Mouse (Mus musculus): Measurements from ENCODE around the gene Skp2. TPM values are rescaled to one million over a fixed set of nuclear protein-coding genes. Genes with fewer than 3 reads are reported as not detected.

Skp2 gene
- polyA plus RNA-seq, 1 experiment from 2014 or later: 121 TPM

DNA sequence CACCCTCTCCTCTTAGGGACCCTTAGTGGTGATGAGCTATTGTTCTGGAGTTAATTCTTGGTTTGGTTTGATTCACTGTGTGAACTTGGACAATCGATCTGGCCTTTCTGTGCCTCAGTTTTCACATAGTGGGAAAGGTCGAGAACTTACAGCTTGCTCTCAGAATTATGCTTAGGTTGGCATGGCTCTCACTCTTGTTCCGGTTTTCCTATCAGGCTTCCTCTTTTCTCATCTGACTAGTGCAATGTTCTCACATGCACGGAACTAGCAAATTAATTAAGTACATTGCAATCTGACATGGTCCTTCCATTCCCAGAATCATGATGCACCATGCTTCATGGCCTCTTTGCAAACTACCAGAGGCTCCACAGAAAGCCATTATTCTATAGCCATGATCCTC, 32.2 kb downstream of the Skp2 start:
- ATAC-seq (ENCODE audit: low FRiP score) (no peak), DNase-seq (ENCODE audit: low spot score, missing footprints) (no peak)
- WGBS: 91% methylated on average over 4 of the region's 4 CpGs
- Histone ChIP-seq H3K27ac (ENCODE audit: low read depth, low read length) (no peak overlapping the region), H3K9me3 (ENCODE audit: control insufficient read depth, low read length) (no peaks in the 10 kb centered on the region), H3K9ac (ENCODE audit: low read length) (no peak overlapping the region), H3K4me3 (ENCODE audit: low read depth, low read length) (no peak overlapping the region), H3K36me3 (ENCODE audit: control insufficient read depth, insufficient read depth, low read length) (peaks cover 20% of the 10 kb centered on the region), H3K4me1 (ENCODE audit: control insufficient read depth, insufficient read depth, low read length) (no peaks in the 10 kb centered on the region), H3K4me2 (no peak overlapping the region), H3K27me3 (ENCODE audit: control insufficient read depth, insufficient read depth, low read length) (no peaks in the 10 kb centered on the region)

DNA sequence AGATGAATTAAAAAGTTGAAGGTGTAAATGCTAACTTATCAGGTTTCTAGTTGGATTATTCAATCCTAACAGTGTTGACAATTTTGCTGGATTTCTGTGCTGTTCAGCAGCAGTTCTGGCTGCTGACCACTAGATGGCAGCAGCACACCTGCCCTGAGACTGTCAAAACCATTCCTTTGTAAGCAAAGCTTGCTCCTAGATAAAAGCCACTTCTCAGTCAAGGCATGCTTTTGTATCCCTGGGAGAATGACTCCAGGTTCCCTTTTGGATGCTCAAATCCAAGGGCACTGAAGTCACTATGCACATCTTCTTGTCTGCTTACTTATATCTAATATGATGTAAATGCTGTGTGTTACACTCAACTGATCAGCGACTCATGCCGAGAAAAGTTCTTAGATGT, 35.1 kb downstream of the Skp2 start:
- 94% methylated on average over 2 of the region's 2 CpGs for WGBS
- no peak overlapping the region for H3K27ac ChIP-seq (ENCODE audit: low read depth, low read length)
- no peaks in the 10 kb centered on the region for H3K9me3 ChIP-seq (ENCODE audit: control insufficient read depth, low read length)
- no peak overlapping the region for H3K9ac ChIP-seq (ENCODE audit: low read length)
- no peaks in the 10 kb centered on the region for H3K4me1 ChIP-seq (ENCODE audit: control insufficient read depth, insufficient read depth, low read length)
- ATAC-seq (ENCODE audit: low FRiP score): peak; percentile 64; the same call in 1 of the 2 replicates
- peaks cover 22% of the 10 kb centered on the region for H3K36me3 ChIP-seq (ENCODE audit: control insufficient read depth, insufficient read depth, low read length)
- peak; percentile 92 for DNase-seq (ENCODE audit: low spot score, missing footprints)
- H3K4me3 ChIP-seq (ENCODE audit: low read depth, low read length): no peak overlapping the region
- H3K4me2 ChIP-seq: no peak overlapping the region
- H3K27me3 ChIP-seq (ENCODE audit: control insufficient read depth, insufficient read depth, low read length): no peaks in the 10 kb centered on the region

DNA sequence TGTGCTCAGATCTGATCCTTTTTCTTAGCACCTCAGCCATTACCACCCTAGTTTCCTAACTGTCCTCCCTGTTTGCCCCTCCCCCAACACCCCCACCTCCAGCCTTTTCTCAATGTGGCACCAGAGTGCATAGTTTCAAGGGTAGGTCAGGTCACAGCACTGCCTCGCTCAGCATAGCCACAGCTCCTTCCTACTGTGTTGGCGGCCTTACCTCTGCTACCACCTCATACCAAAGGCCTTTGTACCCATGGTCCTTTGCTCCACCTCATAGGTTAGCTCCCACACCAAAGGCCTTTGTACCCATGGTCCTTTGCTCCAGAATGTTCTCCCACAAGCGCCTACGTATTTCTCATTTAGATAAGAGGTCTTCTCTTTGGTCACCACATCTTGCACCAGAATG, 36.4 kb downstream of the Skp2 start:
- DNase-seq (ENCODE audit: low spot score, missing footprints) (no peak), ATAC-seq (ENCODE audit: low FRiP score) (0 out of 2 replicates have a peak, but pooled peaks have one; percentile 30)
- H3K9ac ChIP-seq (ENCODE audit: low read length): no peak overlapping the region
- no peak overlapping the region for H3K27ac ChIP-seq (ENCODE audit: low read depth, low read length)
- no peaks in the 10 kb centered on the region for H3K4me1 ChIP-seq (ENCODE audit: control insufficient read depth, insufficient read depth, low read length)
- H3K9me3 ChIP-seq (ENCODE audit: control insufficient read depth, low read length): no peaks in the 10 kb centered on the region
- H3K4me2 ChIP-seq: no peak overlapping the region
- no peak overlapping the region for H3K4me3 ChIP-seq (ENCODE audit: low read depth, low read length)
- 94% methylated on average over 4 of the region's 4 CpGs for WGBS
- H3K27me3 ChIP-seq (ENCODE audit: control insufficient read depth, insufficient read depth, low read length): no peaks in the 10 kb centered on the region
- H3K36me3 ChIP-seq (ENCODE audit: control insufficient read depth, insufficient read depth, low read length): peaks cover 23% of the 10 kb centered on the region

DNA sequence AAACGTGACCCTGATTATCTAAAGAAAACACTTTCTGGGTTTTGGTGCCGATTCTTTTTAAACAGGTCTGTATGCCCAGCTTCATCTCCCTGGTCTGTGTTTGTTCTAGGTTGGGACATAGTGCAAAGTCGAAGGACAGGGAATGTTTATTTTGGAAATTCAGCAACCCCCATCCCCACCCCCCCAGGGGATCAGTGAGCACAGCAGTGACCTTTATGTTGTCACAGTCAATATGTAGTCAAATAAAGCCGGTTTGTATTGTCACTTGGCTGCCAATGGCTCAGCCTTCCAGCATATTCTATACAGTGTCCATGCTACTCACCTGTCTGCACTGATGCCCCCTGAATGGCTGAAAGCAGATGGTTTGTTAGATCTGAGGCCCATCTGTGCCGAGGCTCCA, 40.6 kb downstream of the Skp2 start:
- Histone ChIP-seq H3K9ac (ENCODE audit: low read length) (no peak overlapping the region), H3K4me2 (no peak overlapping the region), H3K9me3 (ENCODE audit: control insufficient read depth, low read length) (no peaks in the 10 kb centered on the region), H3K27me3 (ENCODE audit: control insufficient read depth, insufficient read depth, low read length) (no peaks in the 10 kb centered on the region), H3K27ac (ENCODE audit: low read depth, low read length) (no peak overlapping the region), H3K36me3 (ENCODE audit: control insufficient read depth, insufficient read depth, low read length) (peaks cover 12% of the 10 kb centered on the region), H3K4me3 (ENCODE audit: low read depth, low read length) (no peak overlapping the region), H3K4me1 (ENCODE audit: control insufficient read depth, insufficient read depth, low read length) (no peaks in the 10 kb centered on the region)
- WGBS: 77% methylated on average over 5 of the region's 5 CpGs
- ATAC-seq (ENCODE audit: low FRiP score): peak; percentile 33; the same call in 1 of the 2 replicates
- DNase-seq (ENCODE audit: low spot score, missing footprints): no peak

DNA sequence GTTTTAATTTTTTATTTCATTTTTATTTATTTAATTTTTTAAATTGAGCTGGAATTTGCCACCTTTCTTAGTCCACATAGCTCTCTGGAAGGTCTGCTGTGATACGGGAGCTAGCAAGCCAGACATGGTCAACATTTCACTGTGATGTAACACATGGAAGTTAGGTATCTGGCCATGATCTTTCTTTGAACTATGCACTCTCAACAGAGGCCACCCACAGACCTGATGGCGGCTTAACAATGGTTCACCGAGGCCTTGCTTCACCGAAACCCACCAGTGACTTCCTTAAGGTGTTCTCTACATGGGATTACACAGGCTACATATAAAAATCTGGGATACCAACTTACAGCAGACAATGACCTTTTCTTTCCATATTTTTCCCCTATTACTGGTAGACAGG, 41.1 kb downstream of the Skp2 start:
- WGBS: 82% methylated on average over 4 of the region's 4 CpGs
- Histone ChIP-seq H3K27ac (ENCODE audit: low read depth, low read length) (no peak overlapping the region), H3K9me3 (ENCODE audit: control insufficient read depth, low read length) (no peaks in the 10 kb centered on the region), H3K36me3 (ENCODE audit: control insufficient read depth, insufficient read depth, low read length) (peaks cover 12% of the 10 kb centered on the region), H3K4me1 (ENCODE audit: control insufficient read depth, insufficient read depth, low read length) (no peaks in the 10 kb centered on the region), H3K4me2 (no peak overlapping the region), H3K27me3 (ENCODE audit: control insufficient read depth, insufficient read depth, low read length) (no peaks in the 10 kb centered on the region), H3K9ac (ENCODE audit: low read length) (no peak overlapping the region), H3K4me3 (ENCODE audit: low read depth, low read length) (no peak overlapping the region)
- ATAC-seq (ENCODE audit: low FRiP score) (no peak), DNase-seq (ENCODE audit: low spot score, missing footprints) (no peak)

DNA sequence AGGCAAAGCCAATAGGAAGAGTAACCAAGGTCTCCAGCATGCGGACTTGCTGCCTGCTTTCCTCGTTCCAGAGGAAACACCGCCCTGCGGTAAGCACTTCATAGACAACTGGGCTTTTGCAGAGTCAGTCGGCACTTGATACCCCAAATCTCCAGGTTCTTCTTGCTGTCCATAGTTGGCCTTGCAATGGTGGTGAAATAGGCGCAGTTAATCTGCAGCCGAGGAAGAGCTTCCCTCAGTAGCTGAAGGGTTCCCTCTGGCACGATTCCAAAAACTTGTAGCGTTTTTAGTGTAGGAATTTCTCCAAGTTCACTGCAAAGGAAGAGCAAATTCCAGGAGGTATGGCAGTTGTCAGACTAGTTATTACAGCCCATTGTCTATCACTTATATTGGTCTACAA, 41.7 kb downstream of the Skp2 start:
- ATAC-seq (ENCODE audit: low FRiP score) (no peak), DNase-seq (ENCODE audit: low spot score, missing footprints) (no peak)
- Histone ChIP-seq H3K4me1 (ENCODE audit: control insufficient read depth, insufficient read depth, low read length) (no peaks in the 10 kb centered on the region), H3K27ac (ENCODE audit: low read depth, low read length) (no peak overlapping the region), H3K4me2 (no peak overlapping the region), H3K36me3 (ENCODE audit: control insufficient read depth, insufficient read depth, low read length) (peaks cover 12% of the 10 kb centered on the region), H3K27me3 (ENCODE audit: control insufficient read depth, insufficient read depth, low read length) (no peaks in the 10 kb centered on the region), H3K9me3 (ENCODE audit: control insufficient read depth, low read length) (no peaks in the 10 kb centered on the region), H3K4me3 (ENCODE audit: low read depth, low read length) (no peak overlapping the region), H3K9ac (ENCODE audit: low read length) (no peak overlapping the region)
- 90% methylated on average over 9 of the region's 9 CpGs for WGBS

DNA sequence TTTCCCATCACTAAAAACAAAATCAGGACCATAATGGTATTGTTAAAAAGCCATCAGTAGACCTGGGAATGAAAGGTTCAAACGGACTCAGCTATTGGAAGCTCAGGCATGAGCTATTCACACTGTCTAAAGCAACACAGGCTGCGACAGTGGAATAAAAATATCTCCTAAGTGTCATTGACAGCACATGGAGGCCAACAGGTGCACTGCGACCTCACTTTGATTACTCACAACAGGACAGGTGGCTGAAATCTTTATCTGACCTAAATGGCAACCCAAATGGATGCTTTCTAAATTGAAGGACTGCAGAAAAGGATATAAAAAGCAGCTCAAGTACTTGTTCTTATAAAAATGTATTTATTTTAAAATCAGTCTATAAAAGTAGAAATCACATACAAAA, 43.6 kb downstream of the Skp2 start:
- H3K9ac ChIP-seq (ENCODE audit: low read length): no peak overlapping the region
- H3K4me1 ChIP-seq (ENCODE audit: control insufficient read depth, insufficient read depth, low read length): no peaks in the 10 kb centered on the region
- no peak overlapping the region for H3K4me3 ChIP-seq (ENCODE audit: low read depth, low read length)
- H3K9me3 ChIP-seq (ENCODE audit: control insufficient read depth, low read length): no peaks in the 10 kb centered on the region
- no peaks in the 10 kb centered on the region for H3K27me3 ChIP-seq (ENCODE audit: control insufficient read depth, insufficient read depth, low read length)
- WGBS: 89% methylated on average over 3 of the region's 3 CpGs
- DNase-seq (ENCODE audit: low spot score, missing footprints) (no peak), ATAC-seq (ENCODE audit: low FRiP score) (no peak)
- H3K27ac ChIP-seq (ENCODE audit: low read depth, low read length): no peak overlapping the region
- H3K4me2 ChIP-seq: no peak overlapping the region
- H3K36me3 ChIP-seq (ENCODE audit: control insufficient read depth, insufficient read depth, low read length): peaks cover 12% of the 10 kb centered on the region

DNA sequence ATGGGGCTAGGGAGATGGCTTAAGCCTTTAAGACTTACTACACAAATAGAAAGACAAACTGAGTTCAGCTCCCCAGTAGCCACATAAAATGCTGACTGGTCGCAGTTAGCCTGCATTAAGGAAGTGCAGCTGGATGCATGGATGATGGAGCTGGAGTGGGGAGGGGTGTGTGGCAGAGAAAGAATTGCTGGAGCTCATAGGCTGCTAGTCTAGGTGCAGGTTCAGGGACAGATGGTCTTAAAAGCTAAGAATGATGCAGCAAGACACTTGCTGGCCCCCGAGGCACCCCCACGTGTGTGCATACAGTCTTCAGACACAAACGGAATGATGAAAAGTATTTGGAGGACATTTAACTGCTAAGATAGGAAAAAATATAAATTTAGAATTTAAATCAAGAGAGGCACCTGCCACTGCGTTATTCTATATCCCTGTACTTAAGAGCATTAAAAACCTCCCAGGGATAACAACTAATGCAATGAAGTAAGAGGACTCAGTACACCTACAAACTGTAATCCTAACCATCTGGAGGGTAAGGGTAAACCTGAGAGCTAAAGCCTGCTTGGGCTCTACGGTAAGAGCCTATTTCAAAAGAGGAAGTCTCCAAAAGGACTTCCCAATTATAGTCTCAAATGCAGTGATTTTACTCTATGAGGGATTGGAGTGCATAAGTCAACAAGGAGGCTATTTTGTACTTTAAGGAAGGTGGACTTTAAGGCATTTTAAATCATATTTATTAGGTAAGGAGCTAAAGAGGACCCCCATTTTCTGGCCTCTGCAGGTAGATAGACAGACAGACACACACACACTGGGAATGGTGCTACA, 44.5 kb downstream of the Skp2 start:
- Histone ChIP-seq H3K9me3 (ENCODE audit: control insufficient read depth, low read length) (no peaks in the 10 kb centered on the region), H3K9ac (ENCODE audit: low read length) (no peak overlapping the region), H3K27me3 (ENCODE audit: control insufficient read depth, insufficient read depth, low read length) (no peaks in the 10 kb centered on the region), H3K4me3 (ENCODE audit: low read depth, low read length) (no peak overlapping the region), H3K4me1 (ENCODE audit: control insufficient read depth, insufficient read depth, low read length) (no peaks in the 10 kb centered on the region), H3K4me2 (no peak overlapping the region), H3K27ac (ENCODE audit: low read depth, low read length) (no peak overlapping the region), H3K36me3 (ENCODE audit: control insufficient read depth, insufficient read depth, low read length) (peaks cover 9% of the 10 kb centered on the region)
- WGBS: 90% methylated on average over 6 of the region's 6 CpGs
- DNase-seq (ENCODE audit: low spot score, missing footprints) (peak; percentile 79), ATAC-seq (ENCODE audit: low FRiP score) (no peak)

DNA sequence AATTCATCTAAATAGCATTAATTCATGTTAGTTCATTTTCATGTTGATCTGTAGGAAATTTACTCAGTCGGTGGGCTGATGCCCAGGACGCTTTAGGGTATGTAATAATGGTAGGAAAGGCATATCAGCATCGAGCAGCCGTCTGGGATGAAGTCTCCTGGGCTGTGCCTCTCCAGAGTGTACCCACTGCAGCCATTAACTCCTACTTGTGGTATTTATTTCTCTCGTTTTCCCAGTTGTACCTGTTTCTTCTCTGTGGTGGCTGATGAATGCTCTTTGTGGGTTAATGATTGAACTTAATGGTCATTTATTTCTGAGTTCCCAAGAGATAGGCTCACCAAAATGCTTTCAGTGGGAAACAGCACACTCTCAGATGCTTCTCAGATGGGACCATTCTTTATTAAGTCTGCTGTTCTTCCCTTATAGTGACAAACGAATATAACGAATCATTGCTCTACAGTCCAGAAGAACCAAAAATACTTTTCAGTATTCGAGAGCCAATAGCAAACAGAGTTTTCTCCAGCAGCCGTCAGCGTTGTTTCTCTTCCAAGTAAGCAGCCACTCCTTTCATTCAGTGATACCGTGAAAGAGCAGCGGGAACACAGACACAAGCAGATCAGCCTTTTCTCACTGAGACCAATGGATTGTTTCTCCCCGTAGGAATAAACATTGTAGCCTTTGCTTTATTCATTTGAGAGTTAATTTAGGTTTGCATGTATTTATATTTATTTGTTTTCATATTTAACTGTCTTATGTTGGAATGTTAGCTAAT, 48.7 kb downstream of the Skp2 start:
- H3K4me2 ChIP-seq: no peak overlapping the region
- H3K9ac ChIP-seq (ENCODE audit: low read length): no peak overlapping the region
- no peaks in the 10 kb centered on the region for H3K4me1 ChIP-seq (ENCODE audit: control insufficient read depth, insufficient read depth, low read length)
- H3K4me3 ChIP-seq (ENCODE audit: low read depth, low read length): no peak overlapping the region
- no peaks in the 10 kb centered on the region for H3K9me3 ChIP-seq (ENCODE audit: control insufficient read depth, low read length)
- ATAC-seq (ENCODE audit: low FRiP score) (no peak), DNase-seq (ENCODE audit: low spot score, missing footprints) (no peak)
- 94% methylated on average over 13 of the region's 13 CpGs for WGBS
- H3K27me3 ChIP-seq (ENCODE audit: control insufficient read depth, insufficient read depth, low read length): no peaks in the 10 kb centered on the region
- no peak overlapping the region for H3K27ac ChIP-seq (ENCODE audit: low read depth, low read length)
- H3K36me3 ChIP-seq (ENCODE audit: control insufficient read depth, insufficient read depth, low read length): no peaks in the 10 kb centered on the region

Measured in midbrain, embryonic 11.5 days (tissue).